Mouse (Mus musculus) CH12.LX (cell line): ENCODE measurements around the gene Mlec. TPM values are rescaled to one million over a fixed set of nuclear protein-coding genes. Genes with fewer than 3 reads are reported as not detected.

Experiments used
- DNase-seq: peaks from one replicate; pipeline ENCODE4 v3.0.0-alpha.2; 2013; ENCODE audit errors: extremely low read depth
- H3K27ac ChIP-seq: 2 replicates; pipeline ENCODE4 v1.5.1; 2012; ENCODE audit warnings: low read depth, mild to moderate bottlenecking, control low read depth, moderate library complexity; ENCODE audit not compliant: insufficient read depth
- H3K27me3 ChIP-seq: replicated peaks from 2 replicates; pipeline ENCODE3; 2012; ENCODE audit warnings: inconsistent platforms
- H3K36me3 ChIP-seq, 2 experiments: replicated peaks in 1 of 2; 2 replicates each; pipeline versions ENCODE3 to v1.6.1; 2012; ENCODE audit warnings: inconsistent platforms in 1 of 2, low read length in 1 of 2, mild to moderate bottlenecking in 1 of 2, mixed read lengths in 1 of 2, moderate library complexity in 1 of 2; ENCODE audit not compliant: control insufficient read depth in 1 of 2, insufficient read depth in 1 of 2
- H3K4me1 ChIP-seq, 2 experiments: 2 replicates each; pipeline ENCODE4 v1.6.1; 2012; ENCODE audit warnings: inconsistent platforms in 1 of 2, moderate library complexity in 1 of 2; ENCODE audit not compliant: insufficient read depth in 2 of 2, control insufficient read depth in 1 of 2
- H3K4me2 ChIP-seq: 2 replicates; pipeline ENCODE4 v1.6.1; 2012; ENCODE audit warnings: low read depth, mild to moderate bottlenecking, control low read depth; ENCODE audit not compliant: poor library complexity, insufficient read depth, severe bottlenecking
- H3K4me3 ChIP-seq, 3 experiments: fragments of 150-350 bp in 1 of 3; sonication (generic) in 1 of 3; replicated peaks in 1 of 3; 2 replicates each; pipeline versions ENCODE3 to v1.5.1; 2011 to 2012; ENCODE audit warnings: low read depth in 2 of 3, low read length in 2 of 3, mild to moderate bottlenecking in 2 of 3, moderate library complexity in 2 of 3, control low read depth in 1 of 3, improper control_type of control experiment in 1 of 3, inconsistent platforms in 1 of 3, mixed read lengths in 1 of 3; ENCODE audit not compliant: poor library complexity in 1 of 3
- H3K79me2 ChIP-seq: replicated peaks from 2 replicates; pipeline ENCODE4 v1.6.1; 2012; ENCODE audit warnings: mild to moderate bottlenecking, moderate library complexity; ENCODE audit not compliant: control insufficient read depth, poor library complexity, insufficient read depth, severe bottlenecking; ENCODE audit errors: extremely low read depth
- H3K9ac ChIP-seq: 2 replicates; pipeline ENCODE4 v1.6.1; 2012; ENCODE audit warnings: low read depth, mild to moderate bottlenecking, control low read depth, moderate library complexity; ENCODE audit not compliant: insufficient read depth
- H3K9me3 ChIP-seq: replicated peaks from 2 replicates; pipeline ENCODE3; 2012; ENCODE audit warnings: low read length, inconsistent platforms, mixed read lengths
- BHLHE40 ChIP-seq: IDR thresholded peaks from 2 replicates; pipeline ENCODE4 v1.6.1; 2011; ENCODE audit warnings: mild to moderate bottlenecking, low read depth, low read length, improper control_type of control experiment
- E2F4 ChIP-seq: IDR thresholded peaks from 2 replicates; pipeline ENCODE4 v1.6.1; 2011; ENCODE audit warnings: low read depth, low read length, improper control_type of control experiment; ENCODE audit not compliant: insufficient replicate concordance
- EP300 ChIP-seq: IDR thresholded peaks from 2 replicates; pipeline ENCODE4 v1.6.1; 2011; ENCODE audit warnings: low read length, improper control_type of control experiment
- ETS1 ChIP-seq: conservative IDR thresholded peaks from 2 replicates; pipeline ENCODE4 v1.6.1; 2012; ENCODE audit warnings: low read depth, mild to moderate bottlenecking, inconsistent platforms, low read length, improper control_type of control experiment, moderate library complexity
- GABPA ChIP-seq: IDR thresholded peaks from 2 replicates; pipeline ENCODE4 v1.6.1; 2012; ENCODE audit warnings: low read depth, low read length, improper control_type of control experiment, inconsistent platforms; ENCODE audit not compliant: insufficient replicate concordance
- HCFC1 ChIP-seq: IDR thresholded peaks from 2 replicates; pipeline ENCODE4 v1.6.1; 2012; ENCODE audit warnings: low read depth, mild to moderate bottlenecking, inconsistent platforms, low read length, improper control_type of control experiment
- IRF4 ChIP-seq: IDR thresholded peaks from 2 replicates; pipeline ENCODE4 v1.6.1; 2014; ENCODE audit warnings: low read depth, mild to moderate bottlenecking, inconsistent platforms, low read length, improper control_type of control experiment
- JUN ChIP-seq: IDR thresholded peaks from 2 replicates; pipeline ENCODE4 v1.6.1; 2011; ENCODE audit warnings: low read depth, mild to moderate bottlenecking, low read length, improper control_type of control experiment, moderate library complexity; ENCODE audit not compliant: insufficient read depth
- JUND ChIP-seq: conservative IDR thresholded peaks from 2 replicates; pipeline ENCODE4 v1.6.1; 2011; ENCODE audit warnings: low read depth, low read length, improper control_type of control experiment
- MAFK ChIP-seq: IDR thresholded peaks from 2 replicates; pipeline ENCODE4 v1.6.1; 2011; ENCODE audit warnings: low read length, improper control_type of control experiment; ENCODE audit not compliant: insufficient replicate concordance
- MAX ChIP-seq: IDR thresholded peaks from 2 replicates; pipeline ENCODE4 v1.6.1; 2011; ENCODE audit warnings: low read length, improper control_type of control experiment
- MAZ ChIP-seq: IDR thresholded peaks from 2 replicates; pipeline ENCODE4 v1.6.1; 2012; ENCODE audit warnings: low read depth, mild to moderate bottlenecking, inconsistent platforms, low read length, improper control_type of control experiment, moderate library complexity
- MEF2A ChIP-seq: IDR thresholded peaks from 2 replicates; pipeline ENCODE4 v1.6.1; 2014; ENCODE audit warnings: low read depth, mild to moderate bottlenecking, inconsistent platforms, low read length, improper control_type of control experiment, borderline replicate concordance
- MXI1 ChIP-seq: IDR thresholded peaks from 2 replicates; pipeline ENCODE4 v1.6.1; 2011; ENCODE audit warnings: mild to moderate bottlenecking, low read depth, low read length, improper control_type of control experiment
- MYC ChIP-seq: IDR thresholded peaks from 2 replicates; pipeline ENCODE4 v1.6.1; 2011; ENCODE audit warnings: low read depth, mild to moderate bottlenecking, improper control_type of control experiment, low read length
- NRF1 ChIP-seq: IDR thresholded peaks from 2 replicates; pipeline ENCODE4 v1.6.1; 2014; ENCODE audit warnings: low read depth, mild to moderate bottlenecking, inconsistent platforms, low read length, improper control_type of control experiment, moderate library complexity
- PAX5 ChIP-seq: IDR thresholded peaks from 2 replicates; pipeline ENCODE4 v1.6.1; 2012; ENCODE audit warnings: low read length, inconsistent platforms, mixed read lengths
- POLR2A ChIP-seq: IDR thresholded peaks from 2 replicates; pipeline ENCODE4 v1.6.1; 2011; ENCODE audit warnings: low read depth, mild to moderate bottlenecking, improper control_type of control experiment, low read length
- POLR2AphosphoS2 ChIP-seq: IDR thresholded peaks from 2 replicates; pipeline ENCODE4 v1.6.1; 2011; ENCODE audit warnings: low read depth, low read length, improper control_type of control experiment
- RCOR1 ChIP-seq: conservative IDR thresholded peaks from 2 replicates; pipeline ENCODE4 v1.6.1; 2012; ENCODE audit warnings: low read depth, mild to moderate bottlenecking, inconsistent platforms, low read length, improper control_type of control experiment
- SIN3A ChIP-seq: IDR thresholded peaks from 2 replicates; pipeline ENCODE4 v1.6.1; 2012; ENCODE audit warnings: low read length, improper control_type of control experiment, inconsistent platforms
- SMC3 ChIP-seq: IDR thresholded peaks from 2 replicates; pipeline ENCODE4 v1.6.1; 2011; ENCODE audit warnings: low read depth, low read length, improper control_type of control experiment
- TBP ChIP-seq: conservative IDR thresholded peaks from 2 replicates; pipeline ENCODE4 v1.6.1; 2011; ENCODE audit warnings: low read depth, low read length, improper control_type of control experiment
- TCF12 ChIP-seq: IDR thresholded peaks from 2 replicates; pipeline ENCODE4 v1.6.1; 2014; ENCODE audit warnings: low read depth, mild to moderate bottlenecking, inconsistent platforms, low read length, improper control_type of control experiment
- USF1 ChIP-seq: IDR thresholded peaks from 2 replicates; pipeline ENCODE4 v1.6.1; 2014; ENCODE audit warnings: low read depth, mild to moderate bottlenecking, inconsistent platforms, low read length, improper control_type of control experiment
- USF2 ChIP-seq: conservative IDR thresholded peaks from 2 replicates; pipeline ENCODE4 v1.6.1; 2011; ENCODE audit warnings: low read depth, low read length, improper control_type of control experiment
- ZKSCAN1 ChIP-seq: IDR thresholded peaks from 2 replicates; pipeline ENCODE4 v1.6.1; 2012; ENCODE audit warnings: low read depth, inconsistent platforms, low read length, improper control_type of control experiment, borderline replicate concordance
- ZMIZ1 ChIP-seq: IDR thresholded peaks from 2 replicates; pipeline ENCODE4 v1.6.1; 2012; ENCODE audit warnings: low read depth, mild to moderate bottlenecking, inconsistent platforms, low read length, improper control_type of control experiment
- ZNF384 ChIP-seq: IDR thresholded peaks from 2 replicates; pipeline ENCODE4 v1.6.1; 2012; ENCODE audit warnings: low read depth, low read length, improper control_type of control experiment, inconsistent platforms
- dilution Hi-C: fragments of 300-500 bp; cut with MboI; formaldehyde crosslinking; loops from 2 replicates; pipeline ENCODE4 v1.14.3; 2020; ENCODE audit warnings: low sequenced_read_pairs; ENCODE audit not compliant: extremely low pct_unique_long_range_greater_than_20kb, extremely low pct_ligation_motif_present
- in situ Hi-C: fragments of 300-500 bp; cut with MboI; formaldehyde crosslinking; loops from 3 replicates; pipeline ENCODE4 v1.14.3; 2019; ENCODE audit warnings: low sequenced_read_pairs, low pct_ligation_motif_present, low pct_unique_long_range_greater_than_20kb, mixed read lengths
- polyA plus RNA-seq: library from polyadenylated mRNA; unstranded; fragments of >175 nt; gene quantifications from 2 replicates; pipeline ENCODE4 v1.2.1, GENCODE M21; 2012; ENCODE audit warnings: low read depth; ENCODE audit not compliant: insufficient read length
- total RNA-seq, 2 experiments: library from RNA; depleted of rRNA; stranded (reverse); fragments of 300-350 nt in 1 of 2; fragments of >200 nt in 1 of 2; gene quantifications; 2 replicates each; pipeline ENCODE4 v1.2.3; 2012 to 2014

The Mlec gene
- total and polyA plus RNA-seq, 3 experiments: 101 to 143 (median 128) TPM

DNA sequence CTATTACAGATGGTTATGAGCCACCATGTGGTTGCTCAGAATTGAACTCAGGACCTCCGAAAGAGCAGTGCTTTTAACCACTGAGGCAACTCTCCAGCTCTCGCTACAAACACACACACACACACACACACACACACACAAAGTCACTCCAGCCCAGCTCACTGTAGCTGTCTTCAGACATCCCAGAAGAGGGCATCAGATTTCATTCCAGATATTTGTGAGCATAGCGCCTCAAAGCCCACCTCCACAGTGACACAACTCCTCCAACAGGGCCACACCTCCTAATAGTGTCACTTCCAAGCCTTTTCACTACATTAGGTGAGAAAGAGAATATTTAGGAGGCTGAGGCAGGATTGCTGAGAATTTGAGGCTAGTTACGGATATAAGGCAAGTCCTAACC, 18.9 kb downstream of the Mlec start:
- TF ChIP-seq RCOR1 (no peak), SIN3A (no peak), MXI1 (no peak), SMC3 (no peak), NRF1 (no peak), GABPA (no peak), MAZ (no peak), POLR2A (no peak)
- Histone ChIP-seq H3K27ac (no peak overlapping the region), H3K79me2 (peaks cover 2% of the 10 kb centered on the region; the same call in 1 of the 2 replicates), H3K4me1 (no peaks in the 10 kb centered on the region), H3K9ac (no peak overlapping the region), H3K4me3 (no peak overlapping the region), H3K27me3 (peaks cover 8% of the 10 kb centered on the region), H3K4me2 (no peak overlapping the region), H3K9me3 (peaks cover 3% of the 10 kb centered on the region), H3K36me3 (peaks cover 3 to 20% of the 10 kb centered on the region in 2 experiments)
- no peak for DNase-seq
- in situ Hi-C loops (no loop called here), dilution Hi-C loops (no loop called here)

DNA sequence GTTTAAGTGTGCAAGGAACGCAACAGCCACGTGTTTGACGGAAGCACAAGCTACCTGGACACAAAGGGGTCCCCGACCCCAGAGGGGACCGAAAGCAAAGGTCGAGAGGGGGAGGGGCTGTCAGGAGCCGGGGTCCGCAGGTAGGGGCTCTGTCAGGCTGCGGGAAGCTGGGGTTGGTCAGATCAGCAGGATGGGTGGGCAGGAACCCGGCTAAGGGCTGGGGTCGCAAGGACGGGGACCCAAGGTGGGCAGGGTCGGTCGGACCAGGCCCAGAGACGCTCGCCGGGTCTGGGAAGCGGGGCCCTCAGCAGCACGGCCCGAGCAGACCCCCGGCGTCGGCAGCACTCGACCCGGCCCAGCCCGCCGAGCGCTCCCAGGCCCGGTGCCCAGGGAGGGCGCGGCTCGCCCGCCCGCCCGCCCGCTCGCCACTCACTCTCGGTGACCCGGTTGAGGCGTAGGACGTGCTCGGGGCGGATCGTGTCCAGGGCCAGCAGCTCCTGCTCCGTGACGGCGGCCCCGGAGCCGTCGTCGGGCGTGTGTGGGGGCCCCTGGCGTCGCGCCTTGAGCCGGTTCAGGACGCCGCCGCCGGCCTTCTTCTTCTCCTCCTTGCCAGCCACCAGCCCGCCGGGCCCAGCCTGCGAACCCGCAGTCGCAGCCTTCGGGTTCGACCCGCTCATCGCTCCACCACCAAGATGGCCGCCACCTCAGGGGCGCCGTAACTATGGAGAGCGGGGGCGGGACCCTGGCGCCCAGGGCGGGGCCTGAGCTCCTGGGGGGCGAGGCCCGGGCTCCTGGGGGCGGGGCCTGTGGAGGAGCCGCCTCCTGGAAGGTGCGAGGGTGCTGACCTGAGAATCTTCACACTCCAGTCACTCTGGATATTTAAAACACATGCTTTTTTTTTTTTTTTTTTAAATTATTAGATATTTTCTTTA, 23.5 kb downstream of the Mlec start, which contains the start of gene Unc119b:
TSS of gene Unc119b (minus strand) at position 742 of the 932 bp plus-strand sequence.
- Histone ChIP-seq H3K79me2 (peaks cover 19% of the 10 kb centered on the region; the same call in 1 of the 2 replicates), H3K36me3 (peaks cover 8 to 19% of the 10 kb centered on the region in 2 experiments), H3K9me3 (peaks cover 3% of the 10 kb centered on the region), H3K9ac (peak within 1 kb of the TSS; percentile 83), H3K27ac (peak within 1 kb of the TSS; percentile 79; the same call in 1 of the 2 replicates), H3K4me3 (peak within 1 kb of the TSS; percentile 78 to 90 (median 83)), H3K4me1 (peaks cover 5 to 32% of the 10 kb centered on the region in 2 experiments), H3K27me3 (peaks cover 8% of the 10 kb centered on the region), H3K4me2 (peak within 1 kb of the TSS; percentile 86)
- peak; percentile 82 for DNase-seq
- in situ Hi-C loops (no loop called here), dilution Hi-C loops (no loop called here)
- TF ChIP-seq ETS1: no peak
- no peak for TF ChIP-seq MEF2A
- TF ChIP-seq ZKSCAN1: no peak
- no peak for TF ChIP-seq PAX5
- peak; percentile 26; the same call in 1 of the 2 replicates for TF ChIP-seq TCF12
- peak; percentile 27 for TF ChIP-seq MXI1
- TF ChIP-seq NRF1: 0 out of 2 replicates have a peak, but pooled peaks have one; percentile 42
- no peak for TF ChIP-seq MYC
- no peak for TF ChIP-seq MAFK
- no peak for TF ChIP-seq RCOR1
- no peak for TF ChIP-seq ZNF384
- TF ChIP-seq ZMIZ1: 0 out of 2 replicates have a peak, but pooled peaks have one; percentile 26
- no peak for TF ChIP-seq E2F4
- 0 out of 2 replicates have a peak, but pooled peaks have one; percentile 24 for TF ChIP-seq HCFC1
- TF ChIP-seq USF1: no peak
- no peak for TF ChIP-seq SMC3
- no peak for TF ChIP-seq EP300
- no peak for TF ChIP-seq JUND
- TF ChIP-seq MAX: peak; percentile 14; the same call in 1 of the 2 replicates
- TF ChIP-seq TBP: no peak
- TF ChIP-seq JUN: no peak
- TF ChIP-seq POLR2AphosphoS2: no peak
- no peak for TF ChIP-seq BHLHE40
- TF ChIP-seq USF2: no peak
- TF ChIP-seq GABPA: no peak
- peak; percentile 72 for TF ChIP-seq POLR2A
- TF ChIP-seq MAZ: 0 out of 2 replicates have a peak, but pooled peaks have one; percentile 20
- TF ChIP-seq IRF4: 0 out of 2 replicates have a peak, but pooled peaks have one; percentile 10
